Comparison of ENCODE assay signal across 8 mouse cellular contexts in genomic region chr10:117745570-117746296, GRCm38 (mm10). TPM values are rescaled to one million over a fixed set of nuclear protein-coding genes. Genes with fewer than 3 reads are reported as not detected.
DNase-seq lines count a peak whose midpoint lies in the region; ATAC-seq and TF ChIP-seq lines count a peak whose summit lies in the region.
"Not testable (repeated sequence)": the region's sequence is repeated elsewhere in the genome, so short reads cannot be mapped to it uniquely, and the experiment has no call there.

No protein-coding gene starts in this region.

- TF ChIP-seq CTCF in G1E (IDR thresholded peaks at IDR 0.05; ENCODE audit: low read depth, low read length) = not testable (repeated sequence)

- 2% methylated on average over 21 of the region's 46 CpGs for WGBS in forebrain, embryonic 13.5 days
- WGBS in hindbrain, embryonic 10.5 days = 1% methylated on average over 24 of the region's 46 CpGs
- 1% methylated on average over 14 of the region's 46 CpGs for whole genome bisulfite sequencing in lung, embryonic 15.5 days
- 1% methylated on average over 14 of the region's 46 CpGs for WGBS in neural tube, embryonic 12.5 days

- not testable (repeated sequence) for H3K27me3 ChIP-seq in G1E (ENCODE audit: insufficient read depth, low read length); forebrain, embryonic 13.5 days; hindbrain, embryonic 10.5 days (ENCODE audit: insufficient read depth, poor library complexity, severe bottlenecking); lung, embryonic 15.5 days; neural tube, embryonic 12.5 days (replicated peaks)

- peaks cover 65% of the 10 kb centered on the region for H3K36me3 ChIP-seq in G1E (replicated peaks)
- peaks cover 19% of the 10 kb centered on the region for H3K36me3 ChIP-seq in forebrain, embryonic 13.5 days (ENCODE audit: poor library complexity, severe bottlenecking)
- peaks cover 52% of the 10 kb centered on the region for H3K36me3 ChIP-seq in hindbrain, embryonic 10.5 days
- H3K36me3 ChIP-seq in lung, embryonic 15.5 days = peaks cover 18% of the 10 kb centered on the region
- H3K36me3 ChIP-seq in neural tube, embryonic 12.5 days = peaks cover 24% of the 10 kb centered on the region

- not testable (repeated sequence) for H3K27ac ChIP-seq in forebrain, embryonic 13.5 days; neural tube, embryonic 12.5 days
- peak overlapping the region; percentile 77 for H3K27ac ChIP-seq in hindbrain, embryonic 10.5 days
- 0 out of 2 replicates have a peak overlapping the region, but pooled peaks have one; percentile 80 for H3K27ac ChIP-seq in lung, embryonic 15.5 days

- H3K9ac ChIP-seq in forebrain, embryonic 13.5 days = peak overlapping the region; percentile 78
- peak overlapping the region; percentile 57 for H3K9ac ChIP-seq in lung, embryonic 15.5 days
- peak overlapping the region; percentile 57 for H3K9ac ChIP-seq in neural tube, embryonic 12.5 days

- peak overlapping the region; percentile 72 for H3K4me3 ChIP-seq in G1E (ENCODE audit: low read depth, low read length)
- H3K4me3 ChIP-seq in forebrain, embryonic 13.5 days = peak overlapping the region; percentile 62
- H3K4me3 ChIP-seq in hindbrain, embryonic 10.5 days = peak overlapping the region; percentile 63
- H3K4me3 ChIP-seq in lung, embryonic 15.5 days = peak overlapping the region; percentile 52
- peak overlapping the region; percentile 52 for H3K4me3 ChIP-seq in neural tube, embryonic 12.5 days

- peak; percentile 23; the same call in 1 of the 2 replicates for ATAC-seq in G1E (ENCODE audit: extremely low read depth, insufficient number of reproducible peaks, low FRiP score, poor library complexity, severe bottlenecking)
- peak; percentile 50 for ATAC-seq in forebrain, embryonic 13.5 days
- ATAC-seq in lung, embryonic 15.5 days (ENCODE audit: borderline replicate concordance, extremely low read depth, low FRiP score, low TSS enrichment) = peak; percentile 13
- peak; percentile 58 for ATAC-seq in neural tube, embryonic 12.5 days (ENCODE audit: low FRiP score, low read depth)

- H3K4me2 ChIP-seq in forebrain, embryonic 13.5 days = peak overlapping the region; percentile 79
- peak overlapping the region; percentile 79 for H3K4me2 ChIP-seq in lung, embryonic 15.5 days
- peak overlapping the region; percentile 78 for H3K4me2 ChIP-seq in neural tube, embryonic 12.5 days (replicated peaks)

- DNase-seq in G1E (ENCODE audit: low spot score) = not testable (repeated sequence)
- DNase-seq in cerebellum, adult 9-11 months = peak; percentile 42
- peak; percentile 45 for DNase-seq in hindbrain, embryonic 10.5 days (ENCODE audit: low spot score)
- peak; percentile 24 to 38 for DNase-seq in kidney, postnatal 4 days
- DNase-seq in thymus, postnatal 14 days = peak; percentile 21

- peaks cover 21% of the 10 kb centered on the region for H3K9me3 ChIP-seq in G1E (replicated peaks)
- H3K9me3 ChIP-seq in forebrain, embryonic 13.5 days (replicated peaks); hindbrain, embryonic 10.5 days; lung, embryonic 15.5 days; neural tube, embryonic 12.5 days: not testable (repeated sequence)

- H3K4me1 ChIP-seq in G1E (ENCODE audit: insufficient read depth, low read depth, low read length) = peaks cover 38% of the 10 kb centered on the region
- peaks cover 23% of the 10 kb centered on the region for H3K4me1 ChIP-seq in forebrain, embryonic 13.5 days
- peaks cover 27% of the 10 kb centered on the region for H3K4me1 ChIP-seq in hindbrain, embryonic 10.5 days (replicated peaks)
- not testable (repeated sequence) for H3K4me1 ChIP-seq in lung, embryonic 15.5 days
- H3K4me1 ChIP-seq in neural tube, embryonic 12.5 days = peaks cover 18% of the 10 kb centered on the region

RNA-seq across cellular contexts. Expression of gene Slc35e3, which starts 0.4 kb away (rescaled TPM):
- 7.9 and 10.9 TPM in 2 replicates for total RNA-seq in G1E (2014; fragmentation: Nextera tagmentation)
- 3.5 and 3.9 TPM in 2 replicates for total RNA-seq in G1E (2017)
- polyA plus RNA-seq in G1E (2012) = 1.5 and 2.2 TPM in 2 replicates
- polyA plus RNA-seq in forebrain, embryonic 13.5 days (2015; fragmentation: Nextera tagmentation; extraction: Ambion mirVana) = 25.5 and 26.2 TPM in 2 replicates
- 22.0 and 22.2 TPM in 2 replicates for polyA plus RNA-seq in hindbrain, embryonic 10.5 days (2016; fragmentation: Nextera tagmentation; extraction: Ambion mirVana)
- polyA plus RNA-seq in lung, embryonic 15.5 days (2015; fragmentation: Nextera tagmentation; extraction: Ambion mirVana) = 17.5 and 18.5 TPM in 2 replicates
- polyA plus RNA-seq in neural tube, embryonic 12.5 days (2016; fragmentation: Nextera tagmentation; extraction: Ambion mirVana) = 34.5 and 36.6 TPM in 2 replicates

RNA-seq across cellular contexts. Expression of gene Mdm2, which starts 35.2 kb away (rescaled TPM):
- total RNA-seq in G1E (2014; fragmentation: Nextera tagmentation) (153 and 177 TPM in 2 replicates), G1E (2017) (82.9 and 97.1 TPM in 2 replicates)
- 37.8 and 41.3 TPM in 2 replicates for polyA plus RNA-seq in G1E (2012)
- 59.3 and 61.8 TPM in 2 replicates for polyA plus RNA-seq in forebrain, embryonic 13.5 days (2015; fragmentation: Nextera tagmentation; extraction: Ambion mirVana)
- polyA plus RNA-seq in hindbrain, embryonic 10.5 days (2016; fragmentation: Nextera tagmentation; extraction: Ambion mirVana) = 63.4 and 67.5 TPM in 2 replicates
- polyA plus RNA-seq in lung, embryonic 15.5 days (2015; fragmentation: Nextera tagmentation; extraction: Ambion mirVana) = 38.5 and 47.7 TPM in 2 replicates
- polyA plus RNA-seq in neural tube, embryonic 12.5 days (2016; fragmentation: Nextera tagmentation; extraction: Ambion mirVana) = 62.9 and 74.4 TPM in 2 replicates

RNA-seq across cellular contexts. Expression of gene Nup107, which starts 46.8 kb away (rescaled TPM):
- total RNA-seq in G1E (2014; fragmentation: Nextera tagmentation) = 81.8 and 130 TPM in 2 replicates
- total RNA-seq in G1E (2017) = 131 and 144 TPM in 2 replicates
- 58.0 and 59.9 TPM in 2 replicates for polyA plus RNA-seq in G1E (2012)
- polyA plus RNA-seq in forebrain, embryonic 13.5 days (2015; fragmentation: Nextera tagmentation; extraction: Ambion mirVana) = 68.1 and 69.7 TPM in 2 replicates
- polyA plus RNA-seq in hindbrain, embryonic 10.5 days (2016; fragmentation: Nextera tagmentation; extraction: Ambion mirVana) = 70.6 and 94.1 TPM in 2 replicates
- 74.7 and 75.8 TPM in 2 replicates for polyA plus RNA-seq in lung, embryonic 15.5 days (2015; fragmentation: Nextera tagmentation; extraction: Ambion mirVana)
- polyA plus RNA-seq in neural tube, embryonic 12.5 days (2016; fragmentation: Nextera tagmentation; extraction: Ambion mirVana) = 63.2 and 67.1 TPM in 2 replicates
